Mouse (Mus musculus) olfactory bulb, adult 2 months (tissue): ENCODE results near the gene Lsp1.

Experiments used
- CTCF ChIP-seq: fragments of 200-500 bp; IDR thresholded peaks from 2 replicates; pipeline ENCODE4 v1.5.1; 2012; ENCODE audit warnings: low read depth, mild to moderate bottlenecking, low read length, moderate library complexity; ENCODE audit not compliant: insufficient read depth
- POLR2A ChIP-seq: fragments of 200-500 bp; IDR thresholded peaks from 2 replicates; pipeline ENCODE4 v1.6.1; 2012; ENCODE audit warnings: mild to moderate bottlenecking, low read depth, low read length, moderate library complexity; ENCODE audit not compliant: insufficient read depth

DNA sequence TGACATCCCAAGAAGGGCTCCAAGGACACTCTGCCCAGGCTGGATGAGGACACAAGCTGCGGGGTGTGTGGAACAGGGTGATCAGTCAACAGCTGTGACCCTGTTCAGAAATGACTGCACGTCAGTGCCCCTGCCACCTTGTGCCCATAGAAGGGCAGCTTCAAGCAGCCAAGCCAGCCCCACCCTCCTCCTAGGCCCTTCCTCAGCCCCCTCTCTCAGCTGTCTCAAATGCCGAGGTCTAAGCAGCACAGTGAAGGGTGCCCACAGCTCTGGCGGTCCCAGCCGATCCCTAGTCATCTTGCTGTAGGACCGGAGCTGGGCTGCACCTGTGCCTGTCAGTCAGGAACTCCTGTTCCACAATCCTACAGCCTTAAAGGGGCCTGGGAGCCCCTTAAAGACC is 1.6 kb downstream of the Lsp1 start:
- TF ChIP-seq POLR2A (no peak), CTCF (no peak)
